Mouse (Mus musculus): ENCODE results near the gene Nebl.

Gene Nebl

GRCm38 (mm10) chr2:17523791-17524190, 207.5 kb downstream of the Nebl start:
- DNase-seq (ENCODE audit: low read depth, low spot score): no peak

DNA sequence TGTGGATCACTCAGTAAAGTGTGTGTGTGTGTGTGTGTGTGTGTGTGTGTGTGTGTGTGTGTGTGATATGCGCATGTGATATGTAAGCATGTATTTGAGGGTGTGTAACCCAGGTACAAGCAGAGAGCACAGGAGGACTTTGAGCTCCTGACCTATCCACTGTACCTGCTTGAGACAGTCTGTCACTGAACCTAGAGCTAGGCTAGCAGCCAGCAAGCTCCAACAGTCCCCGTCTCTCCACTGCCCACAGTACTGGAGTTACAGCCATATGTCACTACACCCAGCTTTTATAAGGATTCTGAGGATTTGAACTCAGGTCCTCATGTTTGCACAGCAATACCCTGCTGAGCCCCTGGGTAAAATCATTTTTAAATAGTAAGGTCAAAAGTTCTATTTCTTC, 215.6 kb downstream of the Nebl start:
- DNase-seq (ENCODE audit: low read depth, low spot score): peak; percentile 26

GRCm38 (mm10) chr2:17514765-17515164, 216.5 kb downstream of the Nebl start:
- DNase-seq (ENCODE audit: low read depth, low spot score): peak; percentile 25

DNA sequence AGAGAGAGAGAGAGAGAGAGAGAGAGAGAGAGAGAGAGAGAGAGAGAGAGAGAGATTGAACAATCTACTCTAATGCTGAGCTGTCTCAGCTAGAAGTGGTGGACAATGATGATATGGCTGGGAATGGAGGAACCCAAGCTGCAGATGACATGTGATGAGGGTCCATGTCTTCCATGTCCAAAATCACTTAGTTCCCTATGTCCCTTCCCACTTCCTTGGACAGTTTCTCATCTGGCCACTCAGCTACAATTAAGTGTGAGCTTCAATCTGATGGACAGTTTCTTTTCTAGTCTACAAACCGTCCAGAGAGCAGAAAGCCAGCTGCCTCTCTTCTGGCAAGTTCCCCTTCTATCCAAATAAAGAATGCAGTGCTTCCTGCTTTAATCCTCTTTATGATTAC, 221.3 kb downstream of the Nebl start:
- DNase-seq (ENCODE audit: low read depth, low spot score): no peak

DNA sequence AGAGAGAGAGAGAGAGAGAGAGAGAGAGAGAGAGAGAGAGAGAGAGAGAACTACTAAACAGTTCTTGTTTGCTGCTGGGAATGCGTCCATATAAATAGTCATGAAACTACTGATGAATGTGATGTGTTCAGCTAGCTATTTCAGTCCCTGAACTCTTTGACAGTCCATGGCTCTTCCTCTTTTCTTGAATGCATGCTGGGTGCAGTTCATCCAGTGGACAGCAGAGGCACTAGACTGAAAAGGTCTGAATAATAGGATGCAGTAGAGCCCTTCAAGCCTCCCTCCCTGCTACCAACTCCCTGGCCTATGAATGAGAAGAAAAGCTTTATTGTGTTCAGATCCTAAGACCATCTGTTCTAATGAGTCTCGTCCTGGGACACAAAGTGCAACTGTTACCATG, 223.9 kb downstream of the Nebl start:
- DNase-seq (ENCODE audit: low read depth, low spot score): no peak

DNA sequence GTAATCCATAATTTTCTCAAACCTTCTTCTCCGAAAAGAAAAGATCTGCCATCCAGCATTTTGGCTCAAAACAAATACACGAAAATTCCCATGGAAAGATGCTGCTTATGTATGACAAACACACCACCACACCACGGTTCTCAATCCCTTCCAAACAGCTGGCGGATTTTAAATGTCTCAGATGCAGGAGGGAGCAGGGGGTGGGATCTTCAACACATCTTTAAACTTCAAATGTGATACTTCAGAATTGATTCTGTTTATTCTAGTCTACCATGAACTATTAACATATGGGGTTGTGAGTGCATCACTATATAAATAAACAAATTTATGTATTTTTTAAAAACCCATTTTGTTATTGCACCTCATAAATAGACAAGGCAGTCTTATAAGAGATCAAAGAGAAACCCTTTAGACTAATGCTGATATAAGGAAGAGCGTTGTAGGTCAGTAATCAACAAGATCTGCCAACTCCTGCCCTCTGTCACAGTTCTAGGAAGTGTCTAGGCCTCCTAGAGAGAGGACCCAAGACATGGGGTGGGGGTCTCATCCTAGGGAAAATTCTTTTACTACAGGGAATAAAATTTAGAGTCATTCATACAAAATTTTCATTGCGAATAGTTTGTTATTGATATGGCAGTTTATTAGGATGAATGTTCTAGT, 227.0 kb downstream of the Nebl start:
- no peak for DNase-seq (ENCODE audit: low read depth, low spot score)

- peak; percentile 87 for DNase-seq (ENCODE audit: low read depth, low spot score)
These were observed 230.2 kb downstream of the Nebl start for GRCm38 (mm10) chr2:17501075-17501474.

GRCm38 (mm10) chr2:17465517-17466174, 265.6 kb downstream of the Nebl start:
- no peak for DNase-seq (ENCODE audit: low read depth, low spot score)

DNA sequence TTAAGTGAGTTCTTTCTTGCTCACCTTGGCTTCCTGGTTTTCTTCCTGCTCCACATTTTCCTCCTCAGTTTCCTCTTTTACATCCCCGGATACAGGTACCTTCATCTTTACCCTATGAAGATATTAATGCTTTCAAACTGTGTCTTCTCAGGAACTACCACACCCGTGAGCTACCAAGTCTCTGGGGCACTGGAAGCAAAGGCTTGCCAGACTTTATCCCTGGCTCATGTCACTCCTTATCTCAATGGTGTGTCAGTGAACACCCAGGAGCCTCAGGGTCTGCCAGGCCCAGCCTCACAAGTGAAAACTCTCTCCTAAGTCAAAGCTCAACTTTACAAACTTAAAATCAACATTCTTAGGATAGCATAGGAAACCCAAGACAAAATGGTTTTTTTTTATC, 270.8 kb downstream of the Nebl start:
- no peak for DNase-seq (ENCODE audit: low read depth, low spot score)

DNA sequence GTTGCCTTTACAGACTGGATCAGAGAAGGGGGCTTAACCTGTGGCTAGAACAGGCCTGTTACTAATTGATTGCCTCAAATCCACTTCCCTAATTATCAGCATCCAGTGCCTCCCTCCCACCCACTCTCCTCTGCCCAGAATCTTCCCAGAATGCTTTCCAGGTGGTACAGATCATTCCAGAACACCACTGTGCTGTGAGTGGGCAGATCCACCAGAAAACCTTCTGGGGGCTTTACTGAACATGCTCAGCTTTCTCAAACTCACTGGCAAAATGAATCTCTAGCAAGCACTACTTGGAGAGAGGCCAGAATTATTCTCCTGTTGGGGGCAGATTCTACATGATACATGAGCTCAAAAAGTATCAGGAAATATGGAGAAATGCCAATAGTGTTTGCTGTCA, 277.6 kb downstream of the Nebl start:
- DNase-seq (ENCODE audit: low read depth, low spot score): peak; percentile 72

- DNase-seq (ENCODE audit: low read depth, low spot score): no peak
These were observed 282.9 kb downstream of the Nebl start for GRCm38 (mm10) chr2:17448341-17448740.

- no peak for DNase-seq (ENCODE audit: low read depth, low spot score)
These were observed 287.7 kb downstream of the Nebl start for GRCm38 (mm10) chr2:17443581-17443980.

DNA sequence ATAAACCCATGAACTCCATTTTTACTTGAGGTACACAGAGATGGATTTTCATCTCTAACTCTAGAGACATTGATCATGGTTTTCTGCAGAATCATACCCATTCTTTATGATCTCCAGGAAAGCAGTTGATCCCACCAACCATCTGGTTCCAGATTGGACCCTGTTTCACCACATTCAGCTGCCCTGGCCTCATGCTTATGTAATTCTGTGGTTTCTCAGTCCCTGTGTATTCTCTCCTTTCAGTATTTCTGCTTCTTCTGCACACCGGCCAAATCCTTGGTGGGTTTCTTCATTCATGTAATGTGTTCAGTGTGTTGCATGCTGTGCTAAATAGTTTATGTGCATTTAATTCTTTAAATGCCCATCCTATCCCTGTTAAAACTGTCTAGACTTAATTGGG, 292.9 kb downstream of the Nebl start:
- no peak for DNase-seq (ENCODE audit: low read depth, low spot score)

GRCm38 (mm10) chr2:17436739-17437440, 294.4 kb downstream of the Nebl start:
- DNase-seq (ENCODE audit: low read depth, low spot score): no peak

- no peak for DNase-seq (ENCODE audit: low read depth, low spot score)
These were observed 296.0 kb downstream of the Nebl start for GRCm38 (mm10) chr2:17435217-17435616.

DNA sequence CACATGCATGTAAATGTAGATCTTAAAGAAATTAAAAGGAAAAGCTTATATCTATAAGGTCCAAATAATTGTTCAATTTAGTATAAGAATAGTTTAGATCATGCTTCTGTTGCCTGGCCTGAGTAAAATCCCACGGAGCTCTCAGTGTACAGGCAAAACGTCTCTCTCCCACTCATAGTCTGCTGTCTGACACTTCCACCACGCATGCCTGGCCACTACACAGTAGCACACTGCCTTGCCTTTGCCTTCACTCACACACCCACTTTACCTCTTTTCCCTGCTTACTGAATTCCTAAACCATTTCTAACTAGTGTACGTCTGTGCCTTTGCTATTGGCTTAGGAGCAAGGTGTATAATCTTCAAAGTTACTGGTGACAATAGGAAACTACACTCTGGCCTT, 302.2 kb downstream of the Nebl start:
- peak; percentile 64 for DNase-seq (ENCODE audit: low read depth, low spot score)

DNA sequence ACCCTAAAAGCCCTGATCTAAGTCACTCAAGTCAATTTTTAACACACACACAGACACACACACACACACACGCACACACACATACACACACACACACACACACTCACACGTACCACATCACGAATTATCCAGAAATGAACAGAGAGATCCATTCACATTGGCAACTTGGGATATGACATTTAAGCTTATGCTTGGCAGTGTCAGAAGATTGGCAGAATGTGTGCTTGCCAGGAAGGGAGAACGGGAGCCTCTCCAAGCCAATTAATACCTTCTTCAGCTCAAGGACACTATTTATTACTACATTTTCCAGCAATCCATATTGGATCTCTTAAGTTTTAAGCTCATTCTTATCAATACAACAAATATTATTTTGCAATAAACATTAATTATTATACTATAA, 303.1 kb downstream of the Nebl start:
- peak; percentile 19 for DNase-seq (ENCODE audit: low read depth, low spot score)

DNA sequence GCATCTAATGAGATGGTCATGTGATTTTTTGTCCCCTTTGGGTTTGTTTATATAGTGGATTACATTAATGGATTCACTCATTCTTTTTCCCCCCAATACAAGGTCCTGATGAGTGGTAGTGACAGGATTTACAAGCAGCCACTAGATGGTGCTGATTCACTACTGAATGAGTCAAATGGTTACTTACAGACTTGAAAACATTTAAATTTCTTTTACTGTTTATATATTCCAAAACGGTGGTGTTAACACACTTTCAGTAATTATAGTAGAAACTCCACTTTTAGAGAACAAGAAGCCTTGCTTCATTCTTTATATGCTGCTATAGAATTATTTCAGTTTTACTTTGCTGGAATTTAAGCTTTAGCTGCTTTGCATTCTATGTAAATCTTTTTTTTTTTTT, 308.3 kb downstream of the Nebl start:
- peak; percentile 84 for DNase-seq (ENCODE audit: low read depth, low spot score)

GRCm38 (mm10) chr2:17415347-17415746, 315.9 kb downstream of the Nebl start:
- no peak for DNase-seq (ENCODE audit: low read depth, low spot score)

- DNase-seq (ENCODE audit: low read depth, low spot score): peak; percentile 14
These were observed 316.9 kb downstream of the Nebl start for GRCm38 (mm10) chr2:17414324-17414723.

DNA sequence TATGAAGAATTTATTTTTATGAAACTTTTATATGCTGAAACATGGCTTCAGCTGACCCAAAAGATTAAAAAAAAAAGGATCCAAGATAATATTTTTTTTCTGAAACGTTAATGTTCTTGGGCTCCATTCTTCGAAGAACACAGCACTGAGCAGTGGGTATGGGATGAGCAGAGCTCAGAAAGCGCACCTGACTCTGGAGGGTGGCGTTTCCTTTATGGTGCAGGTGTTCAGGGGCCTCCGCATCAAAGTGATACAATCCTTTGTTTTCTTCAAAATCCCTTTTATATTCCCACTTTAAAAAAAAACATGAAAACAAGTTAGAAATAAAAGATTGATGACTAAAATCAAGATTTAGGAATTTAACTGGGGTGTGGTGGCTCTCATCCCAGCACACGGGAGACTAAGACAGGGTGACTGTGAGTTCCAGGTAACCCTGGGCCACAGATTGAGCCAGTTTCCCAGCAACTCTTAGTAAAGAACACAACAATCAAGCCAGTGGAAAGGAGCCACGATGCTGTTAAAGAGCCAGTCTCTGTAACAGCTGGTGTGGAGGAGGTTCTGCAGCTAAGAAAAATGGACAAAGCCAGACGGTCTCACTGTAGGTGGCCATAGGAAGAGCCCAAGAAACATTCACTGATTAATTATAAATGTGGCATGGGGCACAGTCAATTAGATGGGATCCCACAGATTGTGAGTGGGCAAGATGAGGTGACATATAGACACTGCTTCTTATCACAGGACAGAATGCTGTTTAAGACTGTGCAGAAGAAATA, 317.6 kb downstream of the Nebl start:
- DNase-seq (ENCODE audit: low read depth, low spot score): peak; percentile 85

GRCm38 (mm10) chr2:17409276-17409675, 322.0 kb downstream of the Nebl start:
- DNase-seq (ENCODE audit: low read depth, low spot score): no peak
